Mouse (Mus musculus): ENCODE measurements around the gene Itpr2.

Gene Itpr2

GRCm38 (mm10) chr6:146255656-146256055, 246.4 kb downstream of the Itpr2 start:
- DNase-seq: no peak

- DNase-seq: no peak
These were observed 247.1 kb downstream of the Itpr2 start for GRCm38 (mm10) chr6:146254931-146255330.

GRCm38 (mm10) chr6:146254216-146254820, 247.7 kb downstream of the Itpr2 start:
- DNase-seq: no peak

GRCm38 (mm10) chr6:146249096-146249495, 252.9 kb downstream of the Itpr2 start:
- no peak for DNase-seq

GRCm38 (mm10) chr6:146248341-146248740, 253.7 kb downstream of the Itpr2 start:
- no peak for DNase-seq

GRCm38 (mm10) chr6:146247906-146248305, 254.1 kb downstream of the Itpr2 start:
- DNase-seq: no peak

GRCm38 (mm10) chr6:146246368-146246767, 255.7 kb downstream of the Itpr2 start:
- DNase-seq: no peak

- no peak for DNase-seq
These were observed 256.1 kb downstream of the Itpr2 start for GRCm38 (mm10) chr6:146245888-146246287.

GRCm38 (mm10) chr6:146243068-146243467, 259.0 kb downstream of the Itpr2 start:
- no peak for DNase-seq

GRCm38 (mm10) chr6:146241336-146241735, 260.7 kb downstream of the Itpr2 start:
- no peak for DNase-seq

- DNase-seq: no peak
These were observed 266.9 kb downstream of the Itpr2 start for GRCm38 (mm10) chr6:146235165-146235564.

- DNase-seq: no peak
These were observed 267.6 kb downstream of the Itpr2 start for GRCm38 (mm10) chr6:146234417-146234816.

- no peak for DNase-seq
These were observed 271.1 kb downstream of the Itpr2 start for GRCm38 (mm10) chr6:146230903-146231302.

GRCm38 (mm10) chr6:146230373-146230788, 271.6 kb downstream of the Itpr2 start:
- DNase-seq: no peak

GRCm38 (mm10) chr6:146229967-146230366, 272.1 kb downstream of the Itpr2 start:
- DNase-seq: no peak

GRCm38 (mm10) chr6:146229519-146229918, 272.5 kb downstream of the Itpr2 start:
- no peak for DNase-seq

- DNase-seq: no peak
These were observed 274.0 kb downstream of the Itpr2 start for GRCm38 (mm10) chr6:146228048-146228447.

GRCm38 (mm10) chr6:146222403-146223063, 279.5 kb downstream of the Itpr2 start:
- DNase-seq: peak; percentile 16

- peak; percentile 61 for DNase-seq
These were observed 280.4 kb downstream of the Itpr2 start for GRCm38 (mm10) chr6:146221371-146222336.

- no peak for DNase-seq
These were observed 282.0 kb downstream of the Itpr2 start for GRCm38 (mm10) chr6:146220071-146220470.

- no peak for DNase-seq
These were observed 282.5 kb downstream of the Itpr2 start for GRCm38 (mm10) chr6:146219534-146219933.

GRCm38 (mm10) chr6:146215302-146215701, 286.7 kb downstream of the Itpr2 start:
- DNase-seq: no peak

- DNase-seq: no peak
These were observed 289.7 kb downstream of the Itpr2 start for GRCm38 (mm10) chr6:146212339-146212738.

GRCm38 (mm10) chr6:146211233-146211632, 290.8 kb downstream of the Itpr2 start:
- DNase-seq: no peak
